Mouse (Mus musculus) stomach, postnatal 0 days (tissue): ENCODE data around the gene Creb3l1.

Source experiments
- CTCF ChIP-seq: IDR thresholded peaks from 2 replicates; pipeline ENCODE4 v1.5.1; 2016; ENCODE audit warnings: antibody characterized with exemption, low read depth, mild to moderate bottlenecking, moderate library complexity
- EP300 ChIP-seq: optimal IDR thresholded peaks from 2 replicates; pipeline ENCODE3; 2016; ENCODE audit warnings: antibody characterized with exemption

DNA sequence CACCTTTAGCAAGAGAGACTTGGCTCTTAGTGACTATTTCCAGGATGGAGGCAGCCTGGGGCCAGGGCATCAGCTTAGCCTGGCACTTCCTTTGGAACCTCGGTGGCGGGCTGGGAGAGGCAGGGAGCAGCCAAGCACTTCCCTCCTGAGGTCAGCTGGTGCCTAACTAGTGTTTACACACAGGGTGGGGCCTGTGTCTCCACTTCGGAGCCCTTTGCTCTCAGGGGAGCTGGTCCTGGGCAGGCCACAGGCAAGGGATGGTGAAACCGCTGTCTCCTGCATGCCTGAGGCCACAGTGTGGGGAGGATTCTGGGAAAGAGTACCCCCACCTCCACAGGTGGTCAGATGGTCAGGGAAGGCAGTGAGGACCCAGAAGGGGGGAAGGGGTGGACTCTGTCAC, 23.3 kb upstream of the Creb3l1 start:
- TF ChIP-seq EP300 (no peak), CTCF (no peak)
